Mouse (Mus musculus) layer of hippocampus, adult 8-10 months (tissue): ENCODE measurements around the gene Ppp2r3d. TPM values are rescaled to one million over a fixed set of nuclear protein-coding genes. Genes with fewer than 3 reads are reported as not detected.
"Not testable (repeated sequence)": the region's sequence is repeated elsewhere in the genome, so short reads cannot be mapped to it uniquely, and the experiment has no call there.

Experiments
- DNase-seq, 2 experiments: peaks; one replicate each; pipeline ENCODE4 v3.0.0; 2022; ENCODE audit warnings: low spot score in 2 of 2
- total RNA-seq, 4 experiments: library from RNA; stranded (reverse); gene quantifications; 2 replicates each; pipeline ENCODE4 v1.2.4; 2022

The Ppp2r3d gene
- 100 to 1,000 TPM in 3 of 4 experiments, 10 to 100 TPM in 1; 90.9 to 109 (median 103) TPM for total RNA-seq

- DNase-seq, result no peak
These were observed at the start of gene Ppp2r3d for GRCm38 (mm10) chr9:124476096-124476902. Gene Ppp2r3d (minus strand): TSS chr9:124476898.

- not testable (repeated sequence) for DNase-seq
These were observed 17.0 kb upstream of the Ppp2r3d start, which contains the start of gene Gm21836 for GRCm38 (mm10) chr9:124493693-124494092. Gene Gm21836 (minus strand): TSS chr9:124493793.

DNA sequence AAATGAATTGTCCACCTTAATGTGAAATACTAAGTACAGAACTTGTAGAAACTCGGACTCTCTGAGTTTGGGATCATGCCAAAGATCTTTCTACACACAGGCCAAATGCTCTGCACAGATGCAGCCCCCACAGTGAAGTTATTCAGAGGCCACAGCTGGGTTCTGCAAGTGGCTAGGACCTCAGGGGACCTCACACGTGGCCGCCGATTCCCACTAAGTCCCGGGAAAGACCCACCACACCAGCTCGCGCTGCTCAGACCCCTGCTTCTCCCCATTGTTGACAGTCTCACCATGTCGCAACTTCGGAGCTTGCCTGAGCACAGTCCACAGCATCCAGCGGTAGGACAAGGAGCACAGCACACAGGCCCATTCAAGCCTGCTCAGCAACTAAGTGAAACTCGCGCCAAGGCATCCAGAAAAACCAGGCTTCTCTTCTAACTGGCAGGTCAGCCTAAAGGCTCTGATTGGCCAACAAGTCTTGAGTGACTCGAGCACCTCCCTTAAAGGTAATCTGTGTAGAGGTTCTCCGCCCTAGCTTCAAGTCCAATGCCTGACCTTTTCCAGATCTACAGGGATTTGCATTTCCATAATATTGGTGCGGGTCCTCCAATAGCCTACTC is 3.8 kb upstream of the Ppp2r3d start:
- not testable (repeated sequence) for DNase-seq

DNA sequence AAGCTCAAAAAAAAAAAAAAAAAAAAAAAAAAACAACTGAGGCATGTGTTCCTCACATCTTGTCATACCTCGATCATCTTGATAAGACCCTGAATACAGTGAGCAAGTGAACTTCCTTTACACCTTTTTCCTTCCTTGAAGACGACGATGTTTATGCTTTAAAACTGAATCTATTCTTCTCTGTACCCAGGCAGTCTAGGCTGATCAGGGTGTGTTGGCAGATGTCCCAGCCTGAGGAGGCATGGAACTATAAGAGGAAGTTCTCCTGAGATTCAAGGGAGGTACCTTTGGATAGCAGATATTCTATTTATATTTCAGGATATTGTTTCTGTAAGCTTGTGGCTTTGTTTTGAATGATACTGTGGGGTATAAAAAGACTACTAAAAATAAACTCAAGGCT is 1.4 kb upstream of the Ppp2r3d start:
- DNase-seq, result no peak

DNA sequence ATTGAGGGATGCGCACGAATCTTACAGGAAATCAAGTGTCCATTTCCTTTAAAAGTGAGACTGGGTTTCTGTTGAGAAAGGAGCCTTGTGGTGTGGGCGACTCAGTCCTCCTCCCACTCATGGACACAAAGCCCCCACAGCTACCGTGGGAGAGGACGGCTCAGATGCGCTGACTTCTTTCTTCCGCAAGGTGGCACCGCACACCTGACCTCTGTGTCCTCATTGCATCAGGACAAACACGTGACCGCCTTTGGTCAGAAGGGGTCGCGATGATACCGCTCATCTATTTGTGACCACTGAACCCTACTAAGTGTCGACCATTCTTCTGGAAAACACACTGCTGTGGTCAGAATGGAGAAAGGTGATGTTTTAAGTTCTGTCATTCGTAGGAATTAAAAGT is 1.0 kb downstream of the Ppp2r3d start:
- DNase-seq, result no peak

- no peak for DNase-seq
These were observed 20.1 kb downstream of the Ppp2r3d start for GRCm38 (mm10) chr9:124456572-124456971.

DNA sequence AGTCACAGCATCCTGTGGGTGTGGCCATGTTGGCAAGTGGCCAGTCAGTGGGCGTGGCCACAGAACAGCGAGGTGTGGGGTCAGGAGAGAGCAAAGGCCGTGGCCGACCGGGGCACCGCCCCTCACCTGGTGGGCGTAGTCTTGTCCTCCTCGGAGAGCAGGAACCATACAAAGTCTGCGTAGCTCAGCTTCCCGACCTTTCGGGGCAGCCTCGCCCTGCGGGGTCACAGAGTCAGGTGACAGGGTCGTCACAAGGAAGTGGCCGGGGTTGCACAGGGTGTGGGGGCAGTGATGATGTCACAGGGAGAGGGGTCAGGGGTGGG is 34.2 kb downstream of the Ppp2r3d start:
- DNase-seq, result peak; percentile 20 to 42

GRCm38 (mm10) chr9:124441681-124442532 is 34.8 kb downstream of the Ppp2r3d start:
- DNase-seq, result peak; percentile 14 to 21

GRCm38 (mm10) chr9:124440724-124441045 is 36.0 kb downstream of the Ppp2r3d start:
- DNase-seq, result peak in 1 of 2 experiments; percentile 14

DNA sequence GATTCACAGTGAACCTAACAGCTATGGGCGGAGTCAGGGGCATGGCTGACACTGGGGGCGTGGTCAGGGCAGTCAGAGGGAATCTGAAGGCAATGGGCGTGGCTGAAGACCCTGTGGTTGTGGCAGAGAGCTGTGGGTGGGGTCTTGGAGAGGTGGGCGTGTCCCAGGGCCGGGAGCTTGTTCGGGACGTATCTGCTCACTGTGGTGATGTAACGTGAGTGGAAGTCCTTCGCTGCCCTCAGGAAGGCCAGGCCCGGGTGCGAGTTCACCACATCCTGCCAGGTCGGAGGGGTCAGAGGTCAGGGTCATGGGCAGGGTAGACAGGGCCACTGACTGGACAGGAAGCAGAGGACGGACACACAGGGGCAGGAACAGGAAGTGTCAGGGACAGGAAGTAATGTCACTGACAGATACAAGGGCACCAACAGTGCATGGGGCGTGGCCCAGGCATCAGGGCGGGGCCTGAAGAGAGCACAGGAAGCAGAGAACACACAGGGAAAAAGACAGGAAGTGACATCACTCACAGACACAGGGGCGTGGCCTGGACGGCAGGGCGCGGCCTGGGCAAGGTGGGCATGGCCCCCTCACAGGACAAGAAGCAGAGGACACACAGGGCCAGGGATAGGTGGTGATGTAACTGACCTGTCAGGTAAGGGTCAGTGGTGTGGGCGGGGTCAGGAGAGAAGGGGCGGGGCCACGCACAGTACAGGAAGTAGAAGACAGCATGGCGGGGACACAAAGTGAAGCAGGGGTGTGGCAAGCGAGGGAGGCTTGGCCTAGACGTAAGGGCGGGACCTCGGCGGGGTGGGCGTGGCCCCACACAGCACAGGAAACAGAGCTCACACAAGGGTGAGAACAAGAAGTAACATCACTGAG is 36.6 kb downstream of the Ppp2r3d start:
- DNase-seq, result peak; percentile 24 to 53

GRCm38 (mm10) chr9:124439403-124439847 is 37.3 kb downstream of the Ppp2r3d start:
- peak; percentile 8 to 54 for DNase-seq

DNA sequence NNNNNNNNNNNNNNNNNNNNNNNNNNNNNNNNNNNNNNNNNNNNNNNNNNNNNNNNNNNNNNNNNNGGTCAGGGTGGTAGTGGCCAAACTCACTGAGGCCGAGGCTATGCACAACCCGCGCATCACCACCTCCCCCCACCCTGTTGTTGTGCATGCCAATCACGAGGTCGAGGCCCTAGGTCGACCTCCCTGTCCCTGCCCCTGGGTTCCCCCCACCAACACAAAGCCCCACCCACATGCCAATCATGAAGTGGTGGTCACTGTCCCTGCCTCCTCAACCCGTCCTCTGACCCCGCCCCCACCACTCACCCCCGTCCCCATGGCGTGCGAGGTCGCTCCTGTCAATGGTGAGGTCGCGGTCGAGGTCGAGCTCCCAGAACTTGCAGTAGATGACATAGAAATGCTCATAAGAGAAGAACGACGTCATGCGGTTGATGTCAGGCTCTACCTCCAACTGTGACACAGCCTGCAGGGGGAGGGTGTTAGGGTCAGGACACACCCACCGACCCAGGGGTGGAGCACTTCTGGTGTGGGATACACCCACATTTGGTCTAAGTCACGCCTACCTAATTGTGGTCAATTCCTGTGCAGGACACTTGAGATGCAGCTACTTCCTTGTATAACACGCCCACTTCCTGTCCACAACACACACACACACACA is 37.9 kb downstream of the Ppp2r3d start:
- peak; percentile 2 to 21 for DNase-seq

DNA sequence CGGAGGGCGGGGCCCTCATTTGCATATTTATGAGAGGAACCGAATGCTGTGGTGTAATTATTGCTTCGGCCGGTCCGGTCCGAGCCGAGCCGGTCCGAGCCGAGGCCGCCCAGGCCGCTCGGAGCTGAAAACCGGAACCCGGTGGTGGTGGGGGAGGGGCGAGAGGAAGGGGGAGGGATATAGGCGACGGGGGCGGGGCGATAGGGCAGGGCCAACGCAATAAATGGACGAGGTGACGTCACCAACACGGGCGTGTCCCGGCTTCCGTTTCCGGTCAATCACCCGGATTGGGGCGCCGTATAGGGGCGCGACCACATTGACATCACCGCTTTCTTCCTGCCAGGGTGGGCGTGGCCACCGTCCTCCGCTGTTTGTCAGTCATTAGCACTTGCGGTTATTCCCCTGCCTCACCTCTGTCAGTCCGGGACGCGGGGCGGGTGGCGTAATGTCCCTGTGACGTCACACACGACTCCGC is 51.2 kb downstream of the Ppp2r3d start:
- peak; percentile 96 to 97 for DNase-seq

DNA sequence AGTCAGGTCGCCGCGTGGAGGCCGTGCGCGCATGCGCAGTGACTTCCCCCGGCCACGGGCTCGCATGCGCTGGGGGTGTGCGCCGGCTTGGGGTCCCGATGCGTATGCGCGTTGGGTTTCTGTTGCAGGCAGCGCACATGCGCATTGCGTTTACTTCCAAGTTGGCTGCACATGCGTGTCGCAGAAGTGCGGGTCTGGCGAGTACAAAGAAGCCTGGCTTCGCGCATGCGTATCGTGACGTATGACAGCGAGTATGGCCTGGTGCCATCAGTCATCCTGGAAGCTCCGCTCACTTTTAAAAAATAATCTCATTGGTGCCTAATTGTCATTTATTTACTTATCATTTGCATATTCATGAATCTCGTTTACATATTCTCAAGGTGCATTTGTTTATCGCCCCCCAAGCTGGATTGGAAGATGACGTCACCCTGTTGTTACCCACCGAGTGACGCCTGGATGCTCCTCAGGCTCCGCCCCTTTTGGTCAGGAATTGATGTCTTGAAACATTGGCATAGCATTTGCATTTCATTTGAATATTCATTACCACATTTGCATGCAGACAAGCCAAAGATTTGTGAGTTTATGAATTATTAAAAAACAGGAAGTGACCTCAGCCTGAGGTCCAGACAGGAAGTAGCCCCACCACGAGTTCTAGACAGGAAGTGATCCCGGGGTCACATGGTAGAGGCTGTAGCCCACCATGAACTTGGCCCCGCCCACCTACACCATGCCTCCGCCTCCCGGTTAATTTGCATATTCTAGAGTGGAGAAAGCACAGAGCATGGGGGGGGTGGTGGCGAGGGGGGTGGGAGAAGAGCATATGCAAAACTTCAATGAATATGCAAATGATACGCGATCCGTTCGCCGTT is 51.9 kb downstream of the Ppp2r3d start:
- DNase-seq, result peak; percentile 100

- DNase-seq, result no peak
These were observed 52.5 kb downstream of the Ppp2r3d start for GRCm38 (mm10) chr9:124424292-124424541.

DNA sequence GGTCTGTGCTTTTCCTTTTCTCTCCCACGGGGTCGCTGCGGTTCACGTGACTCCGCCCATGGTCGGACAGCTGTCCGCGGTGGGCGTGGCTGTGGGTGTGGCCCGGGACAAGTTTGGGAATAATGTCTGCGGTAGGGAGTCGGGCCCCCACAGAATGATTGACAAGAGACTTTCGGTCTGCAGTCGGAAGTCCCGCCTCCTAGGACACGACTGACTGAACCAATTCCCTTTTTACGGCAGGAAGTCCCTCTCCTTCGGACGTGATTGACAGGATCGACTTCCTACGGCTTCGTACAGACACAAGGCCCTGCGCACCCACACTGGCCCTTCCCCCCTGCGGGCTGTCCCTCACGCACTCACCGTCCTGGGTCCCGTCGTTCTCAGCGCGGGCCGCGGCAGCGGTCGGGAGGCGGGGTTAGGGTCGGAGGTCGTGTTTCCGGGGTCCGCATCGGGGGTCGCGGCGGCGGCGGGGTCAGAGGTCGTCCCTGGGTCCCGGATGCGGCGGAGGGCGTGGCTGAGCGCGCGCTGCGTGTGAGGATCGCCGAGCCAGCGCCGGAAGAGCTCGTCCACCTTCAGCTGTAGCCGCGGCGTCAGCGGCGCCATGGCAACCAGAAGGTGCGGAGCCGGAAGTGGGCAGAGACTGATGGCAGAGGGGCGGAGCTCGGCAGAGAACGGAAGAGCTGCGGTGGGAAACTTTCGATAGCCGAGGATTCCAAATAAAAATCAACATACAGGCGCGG is 53.0 kb downstream of the Ppp2r3d start:
- DNase-seq, result peak; percentile 97 to 99

GRCm38 (mm10) chr9:124422900-124423551 is 53.7 kb downstream of the Ppp2r3d start:
- DNase-seq, result peak; percentile 93 to 95

GRCm38 (mm10) chr9:124422427-124422826 is 54.3 kb downstream of the Ppp2r3d start:
- peak in 1 of 2 experiments; percentile 75 for DNase-seq
